Mouse (Mus musculus) kidney, adult 8-10 months (tissue): Measurements from ENCODE around the gene Stk25.

Experiments used
- DNase-seq, 2 experiments: peaks; one replicate each; pipeline ENCODE4 v3.0.0; 2022

Stk25 gene

DNA sequence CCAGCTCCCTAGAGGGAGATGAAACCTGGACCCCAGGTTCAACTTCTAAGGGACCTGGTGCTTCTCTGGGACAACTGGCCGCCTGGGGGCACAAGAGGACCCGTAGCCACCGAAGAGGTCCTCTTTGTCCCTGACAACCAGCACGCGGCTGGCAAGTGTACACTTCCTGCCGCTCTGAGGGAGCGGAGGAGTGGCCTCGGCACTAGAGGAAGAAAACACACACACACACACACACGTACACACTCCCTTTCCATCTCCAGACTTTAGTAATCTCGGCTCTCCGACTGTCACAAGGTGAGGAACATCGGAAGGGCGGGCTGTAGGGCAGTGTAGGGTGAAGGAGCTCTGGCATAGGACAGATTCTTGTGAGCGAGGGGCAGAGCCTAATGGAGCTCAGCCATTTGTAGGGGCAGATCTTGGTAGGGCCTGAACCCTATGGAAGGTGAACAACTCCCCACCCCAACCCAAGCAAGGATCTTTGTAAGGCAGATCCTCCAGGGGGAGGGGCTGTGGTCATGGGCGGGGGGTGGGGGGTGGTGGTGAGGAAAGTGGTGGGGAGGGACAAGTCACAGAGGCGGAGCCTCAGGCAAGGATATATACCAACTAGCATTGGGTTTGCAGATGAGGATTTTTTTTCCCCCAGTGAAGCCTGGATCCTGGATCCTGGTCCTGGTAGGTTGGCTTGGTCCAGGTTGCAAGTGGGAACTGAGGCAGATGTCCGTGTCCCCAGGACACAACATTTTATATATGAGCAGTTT lies 10.5 kb upstream of the Stk25 start:
- peak; percentile 76 to 88 for DNase-seq

- DNase-seq, result no peak
Observed at GRCm38 (mm10) chr1:93667760-93668400, 9.4 kb upstream of the Stk25 start.

DNA sequence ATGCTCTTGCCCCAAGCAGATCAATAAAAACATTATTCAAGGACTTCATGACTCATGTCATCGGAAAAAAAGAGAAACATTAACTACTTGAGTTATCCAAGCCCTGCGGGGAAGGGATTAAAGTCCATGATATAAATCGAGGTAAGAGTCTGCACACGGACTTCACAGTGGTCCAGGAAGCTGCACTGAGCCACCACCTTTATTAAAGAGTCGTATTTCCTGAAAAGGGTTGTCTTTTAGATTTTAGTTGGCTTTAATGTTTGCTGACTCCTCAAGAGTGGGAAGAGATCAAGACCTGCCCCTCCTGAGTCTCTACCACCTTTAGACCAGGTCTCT lies 1.5 kb downstream of the Stk25 start:
- DNase-seq, result no peak

- no peak for DNase-seq
Observed at GRCm38 (mm10) chr1:93656325-93657024, 2.0 kb downstream of the Stk25 start.

GRCm38 (mm10) chr1:93654798-93655197 lies 3.7 kb downstream of the Stk25 start:
- no peak for DNase-seq

DNA sequence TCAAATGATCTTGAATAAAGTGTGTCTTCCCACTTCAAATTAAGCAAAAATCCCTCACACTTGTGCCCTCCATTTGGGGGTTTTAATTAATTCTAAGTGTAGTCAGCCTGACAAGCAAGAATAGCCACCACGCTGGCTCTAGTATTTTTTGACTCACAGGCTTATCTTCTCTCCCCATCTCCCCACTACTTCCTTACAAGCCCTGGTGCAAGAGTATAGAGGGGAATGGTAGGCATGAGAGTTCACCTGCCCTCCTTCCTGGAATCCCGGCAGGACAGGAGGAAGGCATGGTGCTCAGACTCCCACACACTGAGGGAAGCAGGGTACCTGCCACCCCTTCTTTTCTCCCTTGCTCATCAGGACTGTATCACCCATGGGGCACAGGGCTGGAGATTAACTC lies 4.2 kb downstream of the Stk25 start:
- DNase-seq, result no peak

- DNase-seq, result no peak
Observed at GRCm38 (mm10) chr1:93649604-93650172, 8.8 kb downstream of the Stk25 start.

- DNase-seq, result no peak
Observed at GRCm38 (mm10) chr1:93642692-93643091, 15.8 kb downstream of the Stk25 start.

- no peak for DNase-seq
Observed at GRCm38 (mm10) chr1:93641978-93642377, 16.5 kb downstream of the Stk25 start.

- no peak for DNase-seq
Observed at GRCm38 (mm10) chr1:93636211-93636897, 22.1 kb downstream of the Stk25 start.

DNA sequence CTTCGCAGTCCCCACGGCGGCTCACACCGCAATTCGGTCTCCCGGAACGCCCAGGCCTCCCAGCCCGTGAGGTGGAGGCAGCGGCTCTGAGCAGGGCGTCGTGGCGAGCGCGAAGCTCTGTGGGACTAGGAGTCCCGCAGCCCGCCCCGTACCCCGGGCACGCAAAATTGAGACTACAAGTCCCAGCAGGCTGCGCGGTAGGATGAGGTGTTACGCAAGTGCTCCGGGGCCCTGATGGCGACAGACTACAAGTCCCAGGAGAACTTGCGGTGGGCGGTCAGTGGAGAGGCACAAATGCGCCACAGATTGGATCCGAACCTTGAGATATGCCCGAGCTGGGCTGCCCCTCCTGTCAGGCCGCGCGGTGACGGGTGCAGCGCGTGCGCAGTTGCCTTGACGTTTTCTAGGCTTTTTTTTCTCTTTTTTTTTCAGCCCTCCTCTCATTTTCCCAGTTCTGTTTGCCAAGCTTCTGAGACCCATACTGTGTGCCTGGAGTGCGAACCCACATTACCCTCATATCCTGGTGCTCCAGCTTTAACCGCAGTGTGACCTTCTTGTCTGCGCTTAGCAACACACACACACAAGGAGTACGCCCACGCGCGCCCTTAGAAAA lies 22.8 kb downstream of the Stk25 start:
- peak; percentile 99 for DNase-seq

DNA sequence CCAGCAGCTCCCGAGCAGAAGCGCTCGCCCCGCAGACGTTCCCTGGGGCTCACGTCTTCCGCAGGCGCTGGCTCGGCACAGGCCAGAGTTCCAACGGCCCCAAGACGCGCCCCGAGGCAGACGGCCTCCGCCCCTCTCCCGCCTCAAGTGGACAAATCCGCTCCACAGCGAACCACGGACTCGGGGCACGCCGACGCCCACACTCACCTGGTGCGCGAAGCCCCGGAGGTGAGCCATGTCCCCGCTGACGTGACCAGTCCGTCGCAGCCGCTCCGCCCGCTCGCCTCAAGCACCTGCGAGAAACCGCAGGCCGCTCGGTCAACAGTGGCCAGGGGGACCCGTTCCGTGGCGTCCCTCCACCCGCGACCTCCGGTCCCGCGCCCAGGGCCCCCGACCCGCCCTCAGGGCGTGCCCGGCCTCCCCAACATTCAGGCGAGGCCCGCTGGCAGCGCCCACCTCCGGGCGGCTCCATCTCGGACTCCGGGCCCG lies 23.3 kb downstream of the Stk25 start:
- peak; percentile 56 to 60 for DNase-seq

- peak; percentile 46 to 54 for DNase-seq
Observed at GRCm38 (mm10) chr1:93634481-93634891, 24.0 kb downstream of the Stk25 start.

DNA sequence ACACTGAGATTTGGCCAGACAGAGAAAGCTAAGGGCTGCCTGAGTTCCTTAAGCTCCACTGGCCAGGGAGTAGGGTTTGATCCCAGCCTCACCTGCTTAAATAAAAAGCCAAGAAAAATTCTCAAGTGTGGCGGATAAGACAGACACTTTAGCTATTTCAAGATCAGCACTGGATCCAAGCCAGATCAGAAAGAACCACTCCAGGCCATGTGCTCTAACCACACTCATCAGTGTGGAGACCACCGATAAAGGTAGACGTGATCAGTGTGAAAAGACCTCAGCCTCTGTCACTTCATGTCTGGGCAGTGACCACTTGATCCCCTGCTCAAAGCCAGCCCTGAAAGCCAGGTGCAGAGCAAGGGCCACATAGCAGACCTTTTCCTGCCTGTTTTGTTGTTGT lies 25.7 kb downstream of the Stk25 start:
- DNase-seq, result no peak

- DNase-seq, result no peak
Observed at GRCm38 (mm10) chr1:93630796-93631195, 27.7 kb downstream of the Stk25 start.

GRCm38 (mm10) chr1:93624502-93624901 lies 34.0 kb downstream of the Stk25 start:
- DNase-seq, result no peak

DNA sequence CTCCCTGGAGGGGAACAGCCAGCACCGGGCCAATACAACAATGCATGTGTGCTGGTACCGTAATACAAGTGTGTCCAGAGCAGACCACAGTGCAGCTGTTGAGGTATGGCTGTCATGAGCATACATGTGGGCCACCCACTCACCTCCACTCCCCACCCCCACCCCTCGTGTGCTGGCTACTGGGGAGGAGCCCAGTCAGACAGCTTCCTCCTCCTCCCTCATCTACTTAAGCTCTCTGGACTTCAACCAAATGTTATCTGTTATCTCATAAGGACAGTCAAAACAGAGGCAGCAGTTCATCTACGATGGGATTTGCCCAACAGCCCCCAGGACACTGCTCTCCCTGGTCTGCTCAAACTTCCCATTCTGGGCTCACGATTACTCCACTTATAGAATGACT lies 39.5 kb downstream of the Stk25 start:
- no peak for DNase-seq

DNA sequence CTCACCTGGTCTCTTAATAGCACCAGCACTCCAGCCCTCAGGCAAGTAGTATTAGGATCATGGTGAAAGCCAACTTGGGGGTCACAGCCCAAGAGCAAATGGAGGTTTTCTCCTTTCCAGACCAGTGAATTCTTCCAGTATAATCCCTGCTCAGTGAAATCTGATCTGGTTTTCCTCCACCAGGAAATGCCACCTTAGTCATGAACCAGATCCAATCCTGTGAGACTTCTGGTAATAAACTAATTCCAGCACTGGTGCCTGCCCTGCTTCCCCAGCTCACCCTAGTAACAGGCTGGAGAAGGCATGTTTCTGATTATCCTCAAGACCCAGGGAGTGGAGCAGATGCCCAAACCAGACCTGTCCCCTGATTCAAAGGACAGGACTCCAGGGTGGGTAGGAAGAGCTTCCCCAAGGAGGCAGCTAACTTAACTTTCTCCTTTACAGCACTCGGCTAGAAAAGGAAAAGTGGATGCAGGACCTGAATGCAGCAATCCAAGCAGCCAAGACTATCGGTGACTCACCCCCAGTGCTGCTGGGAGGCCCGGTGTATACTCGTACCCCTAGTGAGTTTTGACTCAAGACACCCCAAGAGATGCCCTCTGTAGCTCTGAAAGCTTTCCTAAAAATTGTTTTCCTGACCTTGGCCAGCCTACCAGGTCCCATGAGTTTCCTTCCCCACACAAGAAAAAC lies 40.3 kb downstream of the Stk25 start:
- peak; percentile 11 to 46 for DNase-seq

GRCm38 (mm10) chr1:93609762-93610161 lies 48.7 kb downstream of the Stk25 start:
- no peak for DNase-seq

- no peak for DNase-seq
Observed at GRCm38 (mm10) chr1:93608696-93609245, 49.7 kb downstream of the Stk25 start.
